Mouse (Mus musculus) G1E (cell line): ENCODE results near the gene Dock2. TPM values are rescaled to one million over a fixed set of nuclear protein-coding genes. Genes with fewer than 3 reads are reported as not detected.

Experiments
- ATAC-seq: 2 replicates; pipeline ENCODE4 v1.8.0; 2016; ENCODE audit warnings: mild to moderate bottlenecking; ENCODE audit not compliant: insufficient number of reproducible peaks, poor library complexity, low FRiP score, severe bottlenecking; ENCODE audit errors: extremely low read depth
- DNase-seq: peaks from one replicate; pipeline ENCODE4 v3.0.0; 2012; ENCODE audit warnings: low spot score
- H3K27me3 ChIP-seq: 2 replicates; pipeline ENCODE4 v1.6.1; 2012; ENCODE audit warnings: mild to moderate bottlenecking, low read length, inconsistent platforms; ENCODE audit not compliant: insufficient read depth
- H3K36me3 ChIP-seq: replicated peaks from 2 replicates; pipeline ENCODE3; 2012; ENCODE audit warnings: mild to moderate bottlenecking, inconsistent platforms
- H3K4me1 ChIP-seq: 2 replicates; pipeline ENCODE4 v1.6.1; 2012; ENCODE audit warnings: low read depth, low read length, inconsistent platforms, mixed read lengths; ENCODE audit not compliant: insufficient read depth
- H3K4me3 ChIP-seq: 2 replicates; pipeline ENCODE4 v1.5.1; 2012; ENCODE audit warnings: low read depth, mild to moderate bottlenecking, inconsistent platforms, low read length, moderate library complexity, mixed read lengths
- H3K9me3 ChIP-seq: replicated peaks from 2 replicates; pipeline ENCODE4 v1.6.1; 2012; ENCODE audit warnings: inconsistent platforms
- CTCF ChIP-seq: IDR thresholded peaks from 2 replicates; pipeline ENCODE4 v1.5.1; 2012; ENCODE audit warnings: low read depth, low read length, inconsistent platforms, mixed read lengths
- GATA1 ChIP-seq: IDR thresholded peaks from 2 replicates; pipeline ENCODE4 v1.6.1; 2012; ENCODE audit warnings: borderline replicate concordance, low read length, inconsistent platforms, mixed read lengths
- GATA2 ChIP-seq: IDR thresholded peaks from 2 replicates; pipeline ENCODE4 v1.6.1; 2012; ENCODE audit warnings: low read depth, low read length, inconsistent platforms, borderline replicate concordance
- POLR2AphosphoS5 ChIP-seq: IDR thresholded peaks from 2 replicates; pipeline ENCODE4 v1.6.1; 2012; ENCODE audit warnings: low read depth, low read length, inconsistent platforms; ENCODE audit not compliant: insufficient replicate concordance
- TAL1 ChIP-seq: conservative IDR thresholded peaks from 2 replicates; pipeline ENCODE4 v1.6.1; 2012; ENCODE audit warnings: low read depth, low read length, inconsistent platforms, mixed read lengths
- polyA plus RNA-seq: library from polyadenylated mRNA; stranded (reverse); fragments of >175 nt; gene quantifications from 2 replicates; pipeline ENCODE4 v1.2.3, GENCODE M21; 2012
- total RNA-seq, 2 experiments: library from RNA; stranded (forward) in 1 of 2; stranded (reverse) in 1 of 2; fragments of 200-1000 nt in 1 of 2; fragments of >200 nt in 1 of 2; fragmentation: Nextera tagmentation in 1 of 2; gene quantifications; 2 replicates each; pipeline ENCODE4 v1.2.3; 2014 to 2017

Gene Dock2
- total and polyA plus RNA-seq, 3 experiments, result 2.8 to 20.0 (median 4.7) TPM

- ATAC-seq (no peak), DNase-seq (no peak)
- Histone ChIP-seq H3K4me3 (no peak overlapping the region), H3K9me3 (peaks cover 5% of the 10 kb centered on the region; the same call in 1 of the 2 replicates), H3K4me1 (no peaks in the 10 kb centered on the region), H3K27me3 (no peaks in the 10 kb centered on the region), H3K36me3 (no peaks in the 10 kb centered on the region)
- TF ChIP-seq GATA2, result no peak
- TF ChIP-seq TAL1, result no peak
Measured at GRCm38 (mm10) chr11:34184266-34184665, 599.4 kb downstream of the Dock2 start.

- H3K27me3 ChIP-seq, result no peaks in the 10 kb centered on the region
- H3K36me3 ChIP-seq, result no peaks in the 10 kb centered on the region
- H3K4me3 ChIP-seq, result no peak overlapping the region
- no peak for ATAC-seq
- H3K9me3 ChIP-seq, result peaks cover 5% of the 10 kb centered on the region
- DNase-seq, result no peak
- H3K4me1 ChIP-seq, result no peaks in the 10 kb centered on the region
- TF ChIP-seq TAL1, result no peak
- no peak for TF ChIP-seq GATA2
- TF ChIP-seq POLR2AphosphoS5, result no peak
- TF ChIP-seq GATA1, result no peak
- TF ChIP-seq CTCF, result no peak
Measured at GRCm38 (mm10) chr11:34181214-34182117, 602.2 kb downstream of the Dock2 start.

GRCm38 (mm10) chr11:34178752-34179151 lies 604.9 kb downstream of the Dock2 start:
- DNase-seq, result no peak
- Histone ChIP-seq H3K4me1 (no peaks in the 10 kb centered on the region), H3K36me3 (no peaks in the 10 kb centered on the region), H3K4me3 (no peak overlapping the region), H3K27me3 (no peaks in the 10 kb centered on the region), H3K9me3 (peaks cover 5% of the 10 kb centered on the region)
- TF ChIP-seq GATA2 (no peak), TAL1 (no peak), POLR2AphosphoS5 (no peak), GATA1 (no peak), CTCF (no peak)
- ATAC-seq, result no peak

Other genes starting within 250 kb of the Dock2 start
- 28.6 and 40.6 TPM in 2 replicates for gene Spdl1, start 49.7 kb upstream of the Dock2 start, total RNA-seq (2014; fragmentation: Nextera tagmentation)
- gene Spdl1, start 49.7 kb upstream of the Dock2 start, total RNA-seq (2017), result 41.0 and 43.2 TPM in 2 replicates
- gene Spdl1, start 49.7 kb upstream of the Dock2 start, polyA plus RNA-seq, result 2.0 and 2.9 TPM in 2 replicates